Mouse (Mus musculus) lung, adult 18-20 months (tissue): Measurements from ENCODE around the gene St6galnac3.
A peak's percentile ranks its signal among the peaks of the same experiment; 100 is the strongest.

Experiments
- DNase-seq, 2 experiments: peaks; one replicate each; pipeline ENCODE4 v3.0.0; 2022; ENCODE audit warnings: mixed read lengths in 2 of 2

The St6galnac3 gene

DNA sequence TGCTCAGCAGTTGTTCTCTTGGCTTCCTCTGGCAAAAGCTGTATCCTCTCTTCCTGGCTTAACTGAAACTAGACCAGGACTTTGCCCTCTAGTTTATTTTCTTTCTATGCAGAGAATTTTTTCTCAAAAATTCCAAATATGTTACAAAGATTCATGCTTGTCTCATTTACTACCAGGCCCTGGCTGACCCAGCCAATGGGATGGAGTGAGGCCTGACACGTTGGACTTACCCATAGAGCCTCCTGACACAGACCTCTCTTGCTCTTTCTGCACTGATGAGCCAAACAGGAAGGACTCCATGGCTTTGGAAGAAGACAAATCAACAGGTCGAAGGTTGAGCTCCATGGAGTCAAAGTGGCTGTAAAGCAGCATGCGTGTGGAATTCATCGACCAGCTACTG is 526.5 kb downstream of the St6galnac3 start:
- DNase-seq = no peak

- no peak for DNase-seq
Observed at GRCm38 (mm10) chr3:153193025-153193424, 531.9 kb downstream of the St6galnac3 start.

DNA sequence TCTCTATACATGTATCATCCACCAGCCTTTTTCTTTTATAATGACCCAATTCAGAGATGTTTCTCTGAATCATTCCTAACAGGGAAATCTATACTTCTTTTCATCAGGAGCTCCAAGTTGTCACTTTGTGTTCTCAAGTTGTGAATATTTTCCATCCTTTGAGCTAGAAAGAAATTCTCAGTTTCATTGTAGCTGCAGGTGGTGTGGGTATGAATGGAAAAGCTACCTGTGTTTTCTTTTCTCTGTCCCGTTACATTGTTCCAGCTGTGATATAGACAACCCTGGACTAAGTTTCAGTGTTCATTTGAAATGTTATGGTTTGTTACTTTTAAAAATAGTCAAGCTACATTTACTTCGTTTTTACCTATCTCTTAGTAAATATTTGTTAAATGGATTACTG is 534.2 kb downstream of the St6galnac3 start:
- no peak for DNase-seq

- DNase-seq = no peak
Observed at GRCm38 (mm10) chr3:153189685-153190467, 535.1 kb downstream of the St6galnac3 start.

GRCm38 (mm10) chr3:153188224-153188623 is 536.8 kb downstream of the St6galnac3 start:
- no peak for DNase-seq

GRCm38 (mm10) chr3:153185117-153185516 is 539.9 kb downstream of the St6galnac3 start:
- no peak for DNase-seq

DNA sequence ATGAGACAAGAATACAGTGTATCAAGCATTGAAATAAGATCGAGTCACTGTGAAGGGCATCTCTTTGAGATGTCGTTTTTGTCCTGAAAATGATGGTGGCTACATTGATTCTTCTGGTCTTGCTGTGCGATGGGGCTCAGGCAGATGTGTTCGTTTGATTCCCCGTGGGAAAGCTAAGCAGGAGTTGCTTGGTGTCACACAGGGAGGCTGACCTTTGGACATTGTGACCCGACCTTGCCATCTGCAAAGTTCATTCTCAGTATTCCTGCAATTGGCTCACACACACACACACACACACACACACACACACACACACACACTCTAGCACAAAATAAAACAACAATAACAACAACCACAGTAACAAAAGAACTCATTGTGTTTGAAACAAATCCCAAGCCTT is 543.7 kb downstream of the St6galnac3 start:
- DNase-seq = no peak

- DNase-seq = no peak
Observed at GRCm38 (mm10) chr3:153176749-153177148, 548.2 kb downstream of the St6galnac3 start.

- DNase-seq = peak in 1 of 2 experiments; percentile 13
Observed at GRCm38 (mm10) chr3:153176325-153176724, 548.6 kb downstream of the St6galnac3 start.

DNA sequence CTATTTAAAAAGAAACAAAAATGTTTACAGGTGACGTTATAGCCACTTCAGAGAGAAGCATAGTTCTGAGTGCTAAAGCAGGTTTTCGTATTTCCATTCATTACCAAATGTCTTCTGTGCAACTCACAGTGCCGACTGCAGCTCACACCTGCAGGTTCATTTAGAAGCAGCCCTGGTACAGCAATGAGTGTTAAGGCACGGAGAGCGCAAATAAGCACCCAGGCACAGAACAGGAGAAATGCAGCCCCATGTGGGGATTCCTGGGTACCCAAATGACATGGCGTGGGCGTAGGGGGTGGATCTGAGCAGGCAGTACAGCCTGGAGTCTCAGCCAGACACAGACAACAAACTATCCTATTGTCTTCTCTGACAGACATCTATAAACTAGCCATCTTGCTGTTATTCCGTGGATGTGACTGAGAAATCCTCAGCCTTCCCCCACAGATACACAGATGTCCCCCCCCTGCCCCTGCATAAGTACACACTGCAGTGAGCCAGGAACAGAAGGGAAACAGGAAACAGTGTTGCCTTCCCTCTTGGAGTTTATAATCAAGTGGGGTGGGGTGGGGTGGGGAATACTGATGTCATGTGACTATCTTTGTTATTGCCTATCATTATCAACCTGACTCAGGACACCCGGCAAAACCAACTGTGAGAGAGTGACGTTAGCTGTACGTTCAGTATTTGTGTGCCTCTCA is 550.5 kb downstream of the St6galnac3 start:
- DNase-seq = peak in 1 of 2 experiments; percentile 6

- DNase-seq = no peak
Observed at GRCm38 (mm10) chr3:153173567-153173966, 551.4 kb downstream of the St6galnac3 start.

DNA sequence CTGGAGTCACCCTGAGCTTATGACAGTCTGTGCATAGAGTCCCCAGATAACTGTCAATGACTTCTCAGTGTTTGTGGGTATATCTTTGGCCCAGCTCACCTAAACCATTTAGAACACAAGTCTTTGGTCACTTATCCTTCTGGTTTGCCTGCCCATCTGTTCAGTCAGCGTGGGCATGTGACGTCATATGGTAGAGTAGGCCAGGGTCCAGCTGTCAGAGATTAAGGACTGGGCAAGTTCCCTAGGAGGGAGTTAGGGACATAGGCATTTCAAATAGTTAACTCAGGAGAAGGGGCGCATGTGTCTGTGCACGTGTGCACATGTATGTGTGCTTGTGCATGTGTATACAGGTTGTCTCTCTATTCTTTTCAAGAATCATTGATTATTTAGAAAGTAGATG is 554.8 kb downstream of the St6galnac3 start:
- DNase-seq = no peak

DNA sequence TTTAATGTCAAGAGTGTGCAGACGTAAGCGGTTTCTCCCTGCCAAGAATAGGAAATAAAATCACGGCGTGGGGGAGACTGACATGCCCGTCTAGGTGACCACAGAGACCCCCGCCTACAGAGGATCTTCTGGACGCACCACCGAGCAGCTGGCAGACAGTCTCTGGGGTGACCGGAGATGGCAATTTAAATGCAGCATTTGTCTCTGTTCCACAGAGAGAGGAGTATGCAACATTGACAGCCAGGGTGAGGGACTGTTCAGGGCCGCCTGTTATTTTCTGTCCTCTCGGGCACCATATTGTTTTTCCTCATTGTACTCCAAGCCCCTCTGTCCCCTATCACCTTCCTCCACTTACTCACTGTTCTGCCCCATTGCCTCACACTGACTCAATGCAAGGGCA is 555.2 kb downstream of the St6galnac3 start:
- no peak for DNase-seq

DNA sequence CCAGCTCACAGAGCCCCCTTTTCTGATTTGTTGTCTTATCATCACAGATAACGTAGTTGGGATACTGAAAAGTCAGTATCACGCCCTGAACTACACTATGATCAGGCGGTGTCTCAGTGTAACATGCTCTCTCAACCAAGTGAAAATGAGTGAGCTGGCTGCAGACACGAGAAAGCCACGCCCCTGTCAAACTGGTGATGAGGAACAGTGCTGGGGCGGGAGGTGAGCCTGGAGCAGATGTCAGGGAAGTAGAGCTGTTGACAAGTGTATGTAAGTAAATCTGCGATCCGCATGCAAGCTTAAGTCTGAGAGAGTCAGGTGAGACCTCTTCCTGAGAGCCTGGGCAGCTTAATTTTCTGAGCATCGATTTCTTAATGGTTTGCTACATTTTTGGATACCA is 563.3 kb downstream of the St6galnac3 start:
- DNase-seq = no peak

DNA sequence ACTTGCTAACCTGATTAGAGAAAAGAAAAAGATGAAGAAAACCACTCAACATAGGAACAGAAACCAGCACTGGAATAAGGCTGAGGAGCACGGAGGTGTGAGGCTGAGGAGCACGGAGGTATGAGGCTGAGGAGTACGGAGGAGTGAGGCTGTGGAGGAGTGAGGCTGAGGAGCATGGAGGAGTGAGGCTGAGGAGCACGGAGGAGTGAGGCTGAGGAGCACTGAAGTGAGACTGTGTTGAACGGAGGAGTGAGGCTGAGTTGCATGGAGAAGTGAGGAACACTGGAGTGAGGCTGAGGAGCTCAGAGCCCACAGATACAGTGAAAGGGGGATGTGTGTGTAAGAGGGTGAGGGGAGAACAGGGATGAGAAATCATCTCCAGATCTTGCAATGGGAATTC is 564.3 kb downstream of the St6galnac3 start:
- no peak for DNase-seq

GRCm38 (mm10) chr3:153148887-153149286 is 576.1 kb downstream of the St6galnac3 start:
- peak; percentile 15 to 41 for DNase-seq
